Mouse (Mus musculus) 3T3-L1 (cell line): ENCODE results near the gene Btn2a2.

Experiments used
- DNase-seq: peaks from one replicate; pipeline ENCODE4 v3.0.0-alpha.2; 2015; ENCODE audit warnings: low read depth, low spot score

The Btn2a2 gene

DNA sequence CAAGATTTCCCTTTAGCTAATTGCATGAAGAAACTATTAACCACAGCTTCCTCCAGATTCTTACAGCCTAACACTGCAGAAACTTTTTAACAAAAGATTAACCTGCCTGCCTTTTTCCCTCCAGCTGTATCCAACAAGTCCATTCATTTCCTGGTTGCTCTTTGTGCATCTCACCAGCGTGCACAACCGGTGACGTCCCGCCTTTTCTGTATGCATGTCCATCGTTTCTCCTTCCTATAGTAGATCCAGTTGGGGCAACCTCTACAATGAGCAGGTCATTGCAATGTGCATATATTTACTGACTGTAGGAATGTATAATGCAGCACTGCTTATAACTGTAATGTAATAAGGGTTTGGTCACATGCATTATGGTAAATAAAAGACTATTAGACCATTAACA lies 35.3 kb upstream of the Btn2a2 start:
- DNase-seq: no peak

DNA sequence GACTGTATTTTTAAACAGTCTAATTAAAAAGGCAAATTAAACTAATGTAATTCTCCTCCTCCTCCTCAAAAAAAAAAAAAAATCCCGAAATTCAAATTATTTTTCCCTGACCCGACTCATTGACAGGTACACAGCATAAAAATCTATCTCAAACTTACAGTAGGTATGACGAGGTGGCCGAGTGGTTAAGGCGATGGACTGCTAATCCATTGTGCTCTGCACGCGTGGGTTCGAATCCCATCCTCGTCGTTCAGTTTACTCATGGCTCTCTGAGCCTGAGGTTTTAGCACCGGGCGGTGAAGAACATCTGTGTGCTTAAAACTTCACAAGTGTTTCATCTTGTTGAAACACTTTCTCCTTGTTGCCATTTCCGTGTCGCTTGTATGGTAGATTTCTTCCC lies 33.0 kb upstream of the Btn2a2 start:
- peak; percentile 87 for DNase-seq

DNA sequence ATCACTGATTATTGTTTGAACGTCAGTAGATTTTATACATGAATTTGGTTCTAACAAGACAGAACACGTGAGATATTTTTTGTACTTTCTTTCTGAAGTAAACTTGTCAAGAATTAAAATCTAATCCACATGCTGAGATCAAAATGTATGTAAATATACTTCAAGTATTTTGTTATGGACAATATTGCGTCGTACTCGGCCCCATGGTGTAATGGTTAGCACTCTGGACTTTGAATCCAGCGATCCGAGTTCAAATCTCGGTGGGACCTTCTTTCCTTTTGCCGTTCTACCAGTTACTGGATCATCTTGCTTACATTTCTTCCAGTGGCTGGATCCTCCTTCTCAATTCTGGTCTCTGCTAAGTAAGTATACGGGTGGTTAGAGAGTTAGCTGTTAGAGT lies 30.8 kb upstream of the Btn2a2 start:
- peak; percentile 92 for DNase-seq

DNA sequence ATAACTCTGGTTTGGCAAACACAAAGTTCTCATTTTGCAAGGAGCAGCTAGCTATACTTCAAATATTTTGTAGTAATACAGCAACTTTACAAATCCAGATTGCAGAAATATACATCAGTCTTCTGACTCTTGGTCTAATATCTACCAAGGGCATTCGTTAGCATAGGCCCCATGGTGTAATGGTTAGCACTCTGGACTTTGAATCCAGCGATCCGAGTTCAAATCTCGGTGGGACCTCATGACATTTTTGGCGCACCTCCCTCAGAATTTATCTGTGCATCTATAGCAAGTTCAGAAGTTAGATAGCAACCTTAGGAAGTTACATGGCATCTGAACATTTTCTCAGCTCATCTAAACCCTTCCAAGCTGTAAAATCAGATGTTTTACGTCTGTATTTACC lies 30.2 kb upstream of the Btn2a2 start:
- peak; percentile 92 for DNase-seq

DNA sequence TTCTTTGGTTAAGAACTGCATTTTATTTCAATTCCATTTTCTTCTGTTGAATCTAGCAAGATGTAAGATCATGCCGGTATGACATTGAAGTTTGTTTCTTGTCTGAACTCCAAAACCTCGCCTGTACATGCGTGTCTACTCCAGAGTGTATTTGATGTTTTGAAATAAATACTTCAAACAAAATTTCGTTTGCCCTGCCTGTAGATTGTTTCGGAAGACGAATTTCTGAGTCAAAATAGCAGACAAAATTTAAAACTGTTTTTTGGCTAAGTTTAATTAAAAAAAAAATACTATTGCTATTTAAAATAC lies 29.6 kb upstream of the Btn2a2 start:
- no peak for DNase-seq

DNA sequence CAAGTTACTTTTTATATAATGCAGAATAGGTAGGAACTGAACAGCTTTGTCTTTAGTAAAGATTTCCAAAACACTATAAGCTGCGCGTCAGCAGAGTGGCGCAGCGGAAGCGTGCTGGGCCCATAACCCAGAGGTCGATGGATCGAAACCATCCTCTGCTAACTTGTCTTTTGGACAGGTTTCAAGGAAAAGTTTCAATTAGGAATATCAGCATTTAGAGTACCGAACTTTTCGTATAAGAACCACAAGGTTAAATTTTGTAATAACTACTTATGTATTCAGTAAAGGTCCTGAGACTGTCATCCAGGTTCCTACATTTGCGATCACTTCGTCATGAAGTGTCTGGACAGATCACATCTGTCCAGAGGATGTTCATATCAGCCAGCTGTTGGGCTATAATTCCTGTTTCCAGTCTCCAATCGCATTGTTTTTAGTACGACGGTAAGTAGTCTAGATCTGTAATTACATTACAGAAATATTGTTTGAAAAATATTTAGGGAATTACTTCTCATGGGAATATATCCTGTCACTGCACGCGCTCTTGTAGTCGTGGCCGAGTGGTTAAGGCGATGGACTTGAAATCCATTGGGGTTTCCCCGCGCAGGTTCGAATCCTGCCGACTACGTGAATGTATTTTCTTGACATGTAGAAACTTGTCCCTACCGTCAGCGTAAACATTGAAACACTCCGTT lies 29.1 kb upstream of the Btn2a2 start:
- peak; percentile 91 for DNase-seq

DNA sequence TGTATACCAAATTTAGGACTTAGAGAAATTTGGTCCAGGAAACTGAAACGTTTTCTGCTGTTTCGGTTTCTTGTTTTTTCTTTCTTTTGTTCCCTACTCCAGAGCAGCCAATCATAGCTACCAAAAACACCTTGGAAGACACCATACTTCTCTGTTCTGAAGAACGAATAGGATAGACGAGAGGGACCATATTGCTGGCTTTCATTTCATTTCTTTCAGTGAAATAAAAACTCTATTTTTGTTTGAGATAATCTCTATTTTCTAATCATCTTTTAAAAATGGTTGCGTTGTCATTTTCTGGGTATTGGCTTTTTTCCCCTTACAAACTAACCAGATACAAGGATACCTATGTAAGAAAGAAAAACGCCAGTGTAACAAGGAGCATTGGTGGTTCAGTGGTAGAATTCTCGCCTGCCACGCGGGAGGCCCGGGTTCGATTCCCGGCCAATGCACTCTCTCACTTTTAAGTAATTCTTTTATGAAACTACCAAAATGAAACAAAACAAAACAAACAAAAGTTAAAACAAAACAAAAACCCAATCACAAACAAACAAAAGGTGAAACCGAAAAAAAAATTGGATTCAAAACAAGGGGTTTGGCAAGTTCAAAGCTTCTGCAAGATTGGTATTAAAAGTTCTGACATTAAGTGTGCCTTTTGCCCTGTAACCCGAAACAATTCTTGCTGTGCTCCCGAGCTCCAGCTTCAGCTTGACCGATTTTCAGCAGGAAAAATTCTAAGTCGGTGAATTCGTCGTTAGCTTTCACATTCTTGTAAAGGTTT lies 28.4 kb upstream of the Btn2a2 start:
- DNase-seq: peak; percentile 79

DNA sequence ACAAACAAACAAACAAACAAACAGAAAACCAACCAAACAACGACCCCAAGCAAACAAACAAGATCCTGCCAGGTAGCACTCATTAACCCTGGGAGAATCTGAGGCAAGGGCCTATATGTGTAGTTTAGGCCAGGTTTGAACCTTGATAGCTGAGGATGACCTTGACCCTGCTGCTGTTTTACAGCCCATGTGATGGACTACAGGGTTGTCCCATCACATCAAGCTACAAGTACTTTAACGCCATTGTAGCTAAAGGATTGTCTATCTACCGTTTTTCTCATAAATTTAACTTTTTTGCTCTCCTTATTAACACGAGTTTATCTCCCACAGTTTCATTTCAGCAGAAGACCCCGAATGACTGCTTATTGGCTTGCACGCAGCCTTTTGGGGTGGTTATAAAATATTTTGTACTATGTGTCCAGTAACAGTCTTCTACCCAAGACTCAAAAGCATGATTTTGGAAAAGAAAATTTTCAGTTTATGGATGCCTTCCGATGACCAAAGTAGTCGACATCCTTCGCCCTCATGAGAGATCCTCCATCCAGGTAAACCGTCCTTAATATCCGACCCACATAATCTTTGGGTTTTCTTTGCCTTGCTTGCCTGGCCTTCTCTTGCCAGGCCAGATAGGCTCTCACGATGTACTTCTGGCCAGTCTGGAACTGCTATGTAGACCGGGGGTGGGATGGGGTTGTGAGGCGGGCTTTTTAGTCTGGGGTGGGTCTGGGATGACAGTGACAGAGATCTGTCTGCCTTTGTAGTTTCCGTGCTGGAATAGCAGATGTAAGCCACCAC lies 27.4 kb upstream of the Btn2a2 start:
- DNase-seq: peak; percentile 44

DNA sequence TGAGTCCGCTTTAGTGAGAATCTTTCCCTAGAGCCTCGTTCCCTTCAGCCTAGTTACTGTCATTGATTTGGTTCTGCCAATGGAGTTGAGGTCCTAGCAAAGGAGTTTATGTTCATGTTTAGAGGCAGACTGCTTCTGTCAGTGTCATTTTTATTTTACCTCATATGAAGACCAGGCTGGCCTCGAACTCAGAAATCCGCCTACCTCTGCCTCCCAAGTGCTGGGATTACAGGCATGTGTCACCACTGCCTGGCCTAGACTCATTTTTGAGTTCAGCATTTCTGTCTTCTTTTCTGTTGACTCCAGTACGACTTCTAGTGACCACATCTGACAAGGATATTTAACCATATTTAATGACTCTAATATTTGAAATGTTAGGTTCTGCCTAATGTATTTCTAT lies 26.6 kb upstream of the Btn2a2 start:
- peak; percentile 20 for DNase-seq

DNA sequence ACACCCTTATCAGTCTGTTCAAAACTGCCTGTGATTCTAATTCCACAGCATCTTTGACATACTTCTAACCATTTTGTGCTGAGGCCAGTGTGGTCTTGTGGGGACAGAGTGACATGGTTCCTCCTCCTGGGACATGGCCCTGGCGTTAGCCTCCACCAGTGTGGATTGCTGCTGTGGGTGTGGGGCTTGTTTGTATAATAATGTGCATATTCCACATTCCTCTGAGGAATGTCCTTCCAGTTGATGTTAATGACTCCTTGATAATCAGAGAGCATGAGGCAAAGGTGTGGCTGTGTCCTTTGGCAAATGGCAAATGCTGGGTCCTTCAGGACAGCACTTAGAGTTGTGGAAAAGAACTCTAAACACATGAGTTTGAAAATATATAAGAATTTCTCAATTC lies 24.9 kb upstream of the Btn2a2 start:
- DNase-seq: peak; percentile 1

DNA sequence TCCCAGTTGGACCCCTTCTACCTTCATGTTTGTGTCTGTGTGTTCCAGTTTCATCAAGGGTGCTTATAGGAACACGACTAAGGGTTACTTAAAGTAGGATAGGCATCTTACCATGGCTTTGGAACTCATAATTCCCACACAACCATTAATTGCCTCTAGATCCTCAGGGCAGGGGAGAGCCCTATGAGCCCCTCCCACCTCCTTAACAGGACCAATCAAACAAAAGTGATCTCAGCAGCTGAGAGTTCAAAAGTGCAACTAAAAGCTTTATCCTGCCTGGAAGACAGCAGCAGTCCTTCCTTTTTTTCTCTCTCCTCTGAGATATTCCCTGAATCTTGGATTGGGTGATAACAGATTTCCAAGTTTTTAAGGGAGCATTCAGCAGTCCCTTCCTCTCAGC lies 21.5 kb upstream of the Btn2a2 start:
- peak; percentile 56 for DNase-seq

DNA sequence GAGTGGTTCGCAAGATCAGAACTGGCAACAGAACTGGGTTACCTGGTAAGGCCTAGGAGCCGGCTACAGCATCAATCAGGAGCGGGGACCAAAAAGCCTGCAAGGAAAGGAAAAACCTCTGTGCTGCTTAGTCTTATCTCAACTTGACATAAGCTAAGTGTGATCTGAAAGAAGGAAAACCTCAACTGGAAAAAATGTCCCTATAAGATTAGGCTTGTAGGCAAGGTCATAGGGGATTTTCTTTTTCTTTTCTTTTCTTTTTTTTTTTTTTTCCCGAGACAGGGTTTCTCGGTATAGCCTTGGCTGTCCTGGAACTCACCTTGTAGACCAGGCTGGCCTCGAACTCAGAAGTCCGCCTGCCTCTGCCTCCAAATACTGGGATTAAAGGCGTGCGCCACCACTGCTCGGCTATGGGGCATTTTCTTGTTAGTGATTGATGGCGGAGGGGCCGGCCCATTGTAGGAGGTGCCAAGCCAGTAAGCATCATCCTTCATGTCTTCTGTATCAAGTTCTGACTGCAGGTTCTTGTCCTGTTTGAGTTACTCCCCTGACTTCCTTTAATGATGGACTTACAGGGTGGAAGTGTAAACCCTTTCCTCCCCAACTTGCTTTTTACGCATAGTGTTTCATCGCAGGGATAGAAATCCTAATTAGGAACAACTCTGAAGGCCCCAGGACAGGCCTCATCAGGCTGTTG lies 18.3 kb upstream of the Btn2a2 start:
- no peak for DNase-seq

DNA sequence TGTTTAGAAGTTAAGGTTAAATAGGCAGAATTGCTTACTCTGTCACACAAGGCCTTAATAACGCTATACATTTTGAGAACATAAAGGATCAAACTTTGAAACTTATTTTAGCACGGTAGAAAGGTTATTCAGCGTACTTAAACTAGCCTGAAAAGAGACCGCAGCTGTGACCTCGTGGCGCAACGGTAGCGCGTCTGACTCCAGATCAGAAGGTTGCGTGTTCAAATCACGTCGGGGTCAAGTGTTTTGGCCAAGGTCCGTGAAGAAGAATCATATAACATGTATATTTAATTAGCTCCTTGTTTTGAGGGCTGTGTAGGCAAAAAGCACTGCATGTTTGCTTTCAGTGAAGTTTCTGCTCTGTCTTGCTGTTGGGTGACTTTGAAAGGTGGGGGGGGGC lies 17.7 kb upstream of the Btn2a2 start:
- DNase-seq: peak; percentile 84

DNA sequence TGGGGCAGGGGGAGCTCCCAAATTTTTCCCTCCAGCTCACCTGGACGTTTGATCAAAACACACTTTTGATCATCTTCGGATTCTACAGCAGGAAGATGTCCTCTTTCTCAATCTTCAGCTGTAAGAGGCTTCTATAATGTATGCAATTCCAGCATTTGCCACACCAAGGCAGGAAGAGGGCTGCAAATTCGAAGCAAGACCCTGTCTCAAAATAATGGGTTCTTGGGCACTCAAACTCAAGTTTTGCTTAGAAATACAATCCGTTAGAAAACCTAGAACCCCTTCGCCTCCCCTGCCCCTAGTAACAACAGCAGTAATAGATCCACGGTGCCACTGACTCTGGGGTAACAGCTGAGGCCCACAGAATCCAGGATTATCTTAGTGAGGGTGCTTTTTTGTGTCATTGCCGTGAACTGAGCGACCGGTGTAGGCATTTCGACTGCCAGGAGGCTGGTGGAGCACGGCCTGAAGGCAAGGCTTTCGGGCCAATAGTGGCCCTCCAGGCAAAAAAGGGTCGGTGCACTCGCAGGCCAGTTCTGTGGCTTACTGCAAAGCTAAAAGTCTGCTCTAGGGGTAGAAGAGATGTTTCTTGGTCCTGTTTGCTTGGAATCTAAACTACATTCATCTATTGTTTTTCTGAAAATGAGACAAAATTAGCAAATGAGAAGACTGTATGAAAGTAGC lies 17.1 kb upstream of the Btn2a2 start:
- DNase-seq: no peak

DNA sequence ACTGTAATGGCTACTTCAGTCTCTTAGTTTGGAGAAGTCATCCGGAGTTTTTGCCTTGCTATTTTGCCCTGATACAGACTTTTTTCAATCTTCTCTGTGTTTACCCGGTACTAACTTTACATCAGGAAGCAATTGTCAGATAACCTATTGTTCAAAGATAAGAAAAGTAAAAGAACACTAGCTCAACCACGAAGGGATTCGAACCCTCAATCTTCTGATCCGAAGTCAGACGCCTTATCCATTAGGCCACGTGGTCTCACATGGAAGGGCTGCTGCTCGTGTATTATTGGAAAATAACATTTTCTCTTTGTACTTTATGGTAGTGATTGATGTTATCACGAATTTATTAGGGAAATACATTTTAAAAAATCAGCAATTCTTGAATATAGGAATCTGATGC lies 15.1 kb upstream of the Btn2a2 start:
- peak; percentile 87 for DNase-seq

DNA sequence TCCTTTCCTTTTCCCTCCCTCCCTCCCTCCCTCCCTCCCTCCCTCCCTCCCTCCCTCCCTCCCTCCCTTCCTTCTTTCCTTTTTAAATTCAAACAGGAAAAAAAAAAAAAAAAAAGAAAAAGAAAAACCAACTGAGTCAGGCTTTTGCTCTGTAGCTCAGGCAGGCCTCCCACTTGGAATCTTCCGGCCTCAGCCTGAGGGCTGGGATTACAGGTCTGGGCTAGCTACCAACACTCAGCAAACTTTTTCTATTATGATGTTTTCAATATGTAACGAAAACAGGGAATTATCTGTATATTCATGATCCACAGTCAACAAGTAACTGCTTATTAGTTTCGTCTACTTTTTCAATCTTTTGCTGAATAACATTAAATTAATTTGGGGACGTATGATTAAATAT lies 14.3 kb upstream of the Btn2a2 start:
- peak; percentile 70 for DNase-seq

DNA sequence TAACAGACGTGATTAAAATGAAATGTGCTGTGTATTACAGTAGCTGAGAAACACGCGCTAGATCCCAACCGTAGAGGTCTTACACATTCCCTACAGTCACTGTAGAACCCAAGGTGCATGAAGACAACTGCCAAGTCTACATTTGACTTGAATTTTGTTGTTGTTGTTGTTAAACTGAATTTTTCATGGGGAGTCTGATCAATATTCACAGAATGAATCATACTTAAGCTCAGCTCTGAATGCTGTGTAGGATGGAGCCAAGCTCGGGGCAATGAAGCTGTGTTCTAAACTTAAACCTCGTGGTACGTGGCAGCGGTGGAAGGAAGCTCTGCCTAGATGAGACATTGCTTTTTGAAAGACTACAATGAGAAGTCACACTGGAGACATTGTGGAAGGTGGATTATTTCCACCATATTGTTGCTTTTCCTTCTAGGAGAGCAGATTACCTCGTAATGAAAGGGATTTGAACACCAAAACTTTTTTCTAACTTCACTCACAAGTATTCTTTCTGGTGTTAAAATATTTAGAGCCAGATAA lies 13.4 kb upstream of the Btn2a2 start:
- no peak for DNase-seq

DNA sequence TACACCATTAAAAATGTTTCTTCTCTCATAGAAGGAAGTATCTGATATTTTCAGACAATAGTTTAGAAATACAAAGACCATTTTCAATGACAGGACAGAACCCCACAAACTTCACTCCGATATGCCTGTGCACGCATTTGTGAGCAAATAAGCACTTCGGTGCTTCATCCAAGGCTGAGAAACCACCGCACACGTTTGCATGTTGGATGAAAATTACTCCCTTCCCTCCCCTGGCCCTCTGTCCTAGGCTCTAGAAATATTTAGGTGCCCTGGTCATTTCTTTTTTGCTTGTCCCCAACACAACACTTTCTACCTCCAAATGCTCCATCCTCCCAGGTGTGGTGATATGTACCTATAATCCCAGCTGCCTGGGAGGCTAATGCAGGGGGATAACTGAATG lies 12.9 kb upstream of the Btn2a2 start:
- DNase-seq: no peak

DNA sequence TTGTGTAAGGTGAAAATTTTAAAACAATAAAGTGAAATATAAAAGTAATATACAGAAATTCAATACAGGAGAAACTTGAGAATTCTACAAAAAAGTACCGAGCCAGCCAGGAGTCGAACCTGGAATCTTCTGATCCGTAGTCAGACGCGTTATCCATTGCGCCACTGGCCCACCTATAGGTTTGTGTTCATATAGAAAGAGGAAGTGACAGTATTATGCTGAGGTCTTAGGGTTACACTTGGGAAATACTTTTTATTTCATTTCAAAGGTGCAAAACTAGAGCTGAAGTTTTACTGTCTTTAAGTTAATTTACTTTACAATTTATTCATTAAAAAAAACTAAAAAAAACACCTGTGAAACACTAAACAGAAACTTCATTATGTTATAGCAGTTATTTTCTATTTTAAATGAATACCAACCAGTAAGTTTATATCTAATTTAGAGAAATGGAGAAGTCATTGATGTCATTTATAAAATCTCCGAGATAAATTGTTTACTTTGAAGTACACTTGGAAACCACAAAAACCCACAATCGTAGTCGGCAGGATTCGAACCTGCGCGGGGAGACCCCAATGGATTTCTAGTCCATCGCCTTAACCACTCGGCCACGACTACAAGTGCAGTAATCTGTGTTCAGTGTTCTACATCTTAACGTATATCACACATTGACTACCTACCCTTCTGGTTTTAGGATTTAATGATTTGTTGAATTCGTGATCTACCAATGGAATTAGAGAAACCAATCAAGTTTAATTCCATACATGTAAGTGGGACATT lies 12.0 kb upstream of the Btn2a2 start:
- peak; percentile 88 for DNase-seq

DNA sequence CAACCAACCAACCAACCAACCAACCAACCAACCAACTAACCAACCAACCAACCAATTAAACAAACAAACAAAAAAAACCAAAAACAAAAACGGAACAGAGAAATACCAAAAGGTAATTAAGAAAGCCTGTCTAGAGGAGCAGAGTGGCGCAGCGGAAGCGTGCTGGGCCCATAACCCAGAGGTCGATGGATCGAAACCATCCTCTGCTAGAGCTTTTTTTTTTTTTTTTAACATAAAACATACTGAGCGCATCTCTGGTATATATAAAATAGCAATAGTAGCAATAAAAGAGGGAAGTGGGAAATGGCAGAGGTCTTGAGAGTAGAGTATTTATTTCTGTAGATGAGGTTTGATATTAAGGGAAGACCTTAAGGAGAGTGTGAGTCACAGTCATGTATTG lies 11.3 kb upstream of the Btn2a2 start:
- no peak for DNase-seq
